Mouse (Mus musculus): ENCODE measurements around the gene Gm527. TPM values are rescaled to one million over a fixed set of nuclear protein-coding genes. Genes with fewer than 3 reads are reported as not detected.

The Gm527 gene
- polyA plus RNA-seq, 1 experiment from 2014 or later, result 0.48 TPM

Other genes starting within 250 kb of the Gm527 start
- 9.5 and 10.9 TPM in 2 replicates for gene Klhl28, start 47.6 kb downstream of the Gm527 start, polyA plus RNA-seq (2015; fragmentation: Nextera tagmentation; extraction: Ambion mirVana)
- gene Togaram1, start 47.9 kb downstream of the Gm527 start, polyA plus RNA-seq (2015; fragmentation: Nextera tagmentation; extraction: Ambion mirVana), result 21.7 and 23.4 TPM in 2 replicates
- gene Prpf39, start 118.4 kb downstream of the Gm527 start, polyA plus RNA-seq (2015; fragmentation: Nextera tagmentation; extraction: Ambion mirVana), result 33.4 and 37.5 TPM in 2 replicates
- gene Fkbp3, start 156.1 kb downstream of the Gm527 start, polyA plus RNA-seq (2015; fragmentation: Nextera tagmentation; extraction: Ambion mirVana), result 262 and 301 TPM in 2 replicates
- gene Fancm, start 157.7 kb downstream of the Gm527 start, polyA plus RNA-seq (2015; fragmentation: Nextera tagmentation; extraction: Ambion mirVana), result 4.2 and 4.4 TPM in 2 replicates

All from intestine, embryonic 16.5 days (tissue).